25 mouse cellular contexts compared by ENCODE assay signal in the genomic region with DNA sequence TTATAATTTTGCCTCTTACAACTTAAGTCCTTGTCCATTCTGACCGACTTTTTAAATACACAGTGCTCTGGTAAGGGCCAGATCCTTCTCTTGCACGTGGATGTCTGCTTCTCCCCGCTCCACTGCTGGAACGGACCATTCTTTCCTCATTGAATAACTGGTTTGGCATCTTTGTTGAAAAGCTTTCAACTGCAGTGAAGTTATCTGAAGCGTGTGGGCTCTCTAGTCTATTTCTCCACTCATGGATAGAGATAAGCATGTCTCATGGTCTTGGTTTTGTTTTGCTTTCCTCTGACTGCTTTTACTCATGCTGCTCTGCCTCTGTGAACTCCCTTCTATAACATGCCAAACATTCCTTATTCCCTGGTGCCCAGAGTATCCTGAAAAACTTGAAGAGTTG. TPM values are rescaled to one million over a fixed set of nuclear protein-coding genes. Genes with fewer than 3 reads are reported as not detected.
DNase-seq lines count a peak whose midpoint lies in the region; ATAC-seq and TF ChIP-seq lines count a peak whose summit lies in the region.
"Had no signal": no experiment of that assay in that cellular context is flagged by ENCODE, and none has a peak within 500 bp of the region (broad histone marks: within the 10 kb centered on the region; RNA-seq: fewer than 3 reads in every experiment).

No protein-coding gene starts in this region.

- H3K9ac ChIP-seq in heart, embryonic 15.5 days: no peak overlapping the region
- no peak overlapping the region for H3K9ac ChIP-seq in lung, embryonic 15.5 days
- H3K9ac ChIP-seq: hindbrain, embryonic 13.5 days; limb, embryonic 13.5 days had no signal

- H3K27me3 ChIP-seq in heart, embryonic 15.5 days: no peaks in the 10 kb centered on the region
- no peaks in the 10 kb centered on the region for H3K27me3 ChIP-seq in heart, embryonic 10.5 days (ENCODE audit: insufficient read depth, poor library complexity, severe bottlenecking)
- no peaks in the 10 kb centered on the region for H3K27me3 ChIP-seq in lung, embryonic 15.5 days
- H3K27me3 ChIP-seq: limb, embryonic 13.5 days had no signal

- no peak for TF ChIP-seq POLR2A in lung, adult 2 months (IDR thresholded peaks at IDR 0.05; ENCODE audit: borderline replicate concordance, extremely low read depth, low read depth, low read length)

- DNase-seq in heart, adult 11 months: peak; percentile 68
- no peak for DNase-seq in heart, adult 8-10 months (ENCODE audit: low spot score)
- DNase-seq in heart, embryonic 10.5 days (ENCODE audit: low spot score): no peak
- no peak for DNase-seq in lung, adult 2 months
- no peak for DNase-seq in adrenal gland, postnatal 10 days
- no peak for DNase-seq in embryo, embryonic 10.5 days (ENCODE audit: low spot score)
- DNase-seq: adrenal gland, postnatal 25 days; cerebellum, adult 11-12 months; cerebellum, postnatal 14 days; gastrocnemius, postnatal 25 days; kidney, adult 8-10 months; kidney, postnatal 4 days; spleen, adult 18-20 months; thymus, postnatal 14 days had no signal

- H3K4me3 ChIP-seq in heart, embryonic 15.5 days: no peak overlapping the region
- H3K4me3 ChIP-seq in heart, embryonic 10.5 days: no peak overlapping the region
- no peak overlapping the region for H3K4me3 ChIP-seq in lung, embryonic 15.5 days
- H3K4me3 ChIP-seq in lung, adult 2 months (replicated peaks; ENCODE audit: extremely low read depth, low read depth, low read length): no peak overlapping the region
- H3K4me3 ChIP-seq: hindbrain, embryonic 13.5 days; limb, embryonic 13.5 days; midbrain, embryonic 10.5 days had no signal

- no peaks in the 10 kb centered on the region for H3K36me3 ChIP-seq in heart, embryonic 15.5 days
- H3K36me3 ChIP-seq in heart, embryonic 10.5 days: 0 out of 2 replicates have a peak, but pooled peaks cover 5% of the 10 kb centered on the region
- peaks cover 7% of the 10 kb centered on the region; the same call in 1 of the 2 replicates for H3K36me3 ChIP-seq in lung, embryonic 15.5 days
- H3K36me3 ChIP-seq: G1E; hindbrain, embryonic 13.5 days; limb, embryonic 13.5 days; midbrain, embryonic 10.5 days had no signal

- peak overlapping the region; percentile 61; the same call in 1 of the 2 replicates for H3K27ac ChIP-seq in heart, embryonic 15.5 days
- no peak overlapping the region for H3K27ac ChIP-seq in heart, embryonic 10.5 days
- peak overlapping the region; percentile 56 for H3K27ac ChIP-seq in lung, embryonic 15.5 days
- H3K27ac ChIP-seq: hindbrain, embryonic 13.5 days; kidney, postnatal 0 days; limb, embryonic 13.5 days; midbrain, embryonic 10.5 days had no signal

- no peak for TF ChIP-seq CTCF in lung, adult 2 months (IDR thresholded peaks at IDR 0.05; ENCODE audit: insufficient read depth, low read length)

- WGBS in heart, embryonic 15.5 days: 21% methylated on average over 5 of the region's 5 CpGs
- WGBS in heart, embryonic 10.5 days: 23% methylated on average over 5 of the region's 5 CpGs
- WGBS in lung, embryonic 15.5 days: 55% methylated on average over 5 of the region's 5 CpGs
- WGBS in lung, adult 2 months: 62% methylated on average over 5 of the region's 5 CpGs

- H3K4me1 ChIP-seq in heart, embryonic 15.5 days (replicated peaks): peaks cover 16% of the 10 kb centered on the region
- H3K4me1 ChIP-seq in heart, embryonic 10.5 days: peaks cover 16% of the 10 kb centered on the region; the same call in 1 of the 2 replicates
- H3K4me1 ChIP-seq in lung, embryonic 15.5 days: peaks cover 25% of the 10 kb centered on the region
- H3K4me1 ChIP-seq in lung, adult 2 months (ENCODE audit: control insufficient read depth, insufficient read depth, low read length): peaks cover 2% of the 10 kb centered on the region

- H3K4me2 ChIP-seq in heart, embryonic 15.5 days: 0 out of 2 replicates have a peak overlapping the region, but pooled peaks have one; percentile 3
- H3K4me2 ChIP-seq in lung, embryonic 15.5 days: no peak overlapping the region
- H3K4me2 ChIP-seq: hindbrain, embryonic 13.5 days; limb, embryonic 13.5 days; liver, embryonic 11.5 days had no signal

- no peaks in the 10 kb centered on the region for H3K9me3 ChIP-seq in heart, embryonic 15.5 days (replicated peaks)
- no peaks in the 10 kb centered on the region for H3K9me3 ChIP-seq in heart, embryonic 10.5 days
- no peaks in the 10 kb centered on the region for H3K9me3 ChIP-seq in lung, embryonic 15.5 days
- H3K9me3 ChIP-seq: hindbrain, embryonic 13.5 days; limb, embryonic 13.5 days; midbrain, embryonic 10.5 days had no signal

- 0 out of 2 replicates have a peak, but pooled peaks have one; percentile 38 for ATAC-seq in heart, embryonic 15.5 days (replicated peaks; ENCODE audit: insufficient number of reproducible peaks, insufficient read depth, low FRiP score, low read depth)
- ATAC-seq in lung, embryonic 15.5 days (ENCODE audit: borderline replicate concordance, extremely low read depth, low FRiP score, low TSS enrichment): no peak
- ATAC-seq: forebrain, embryonic 14.5 days; intestine, embryonic 16.5 days; midbrain, embryonic 16.5 days had no signal

RNA-seq across cellular contexts. Expression of a gene that starts 4.1 kb away (rescaled TPM):
- total RNA-seq in heart, adult 8-10 months (2022): 1 to 10 TPM in 3 of 4 experiments, under 1 TPM in 1; 0.90 to 1.8 (median 1.3) TPM
- polyA plus RNA-seq in heart, embryonic 15.5 days (2015; fragmentation: Nextera tagmentation; extraction: Ambion mirVana): 1.5 TPM in 2 replicates
- 1.5 and 2.3 TPM in 2 replicates for polyA plus RNA-seq in heart, embryonic 10.5 days (2016; fragmentation: Nextera tagmentation; extraction: Ambion mirVana)
- 4.7 TPM in 2 replicates for polyA plus RNA-seq in lung, embryonic 15.5 days (2015; fragmentation: Nextera tagmentation; extraction: Ambion mirVana)
- 1.0 and 1.1 TPM in 2 replicates for polyA plus RNA-seq in lung, adult 2 months (2012; rRNA removed)
- 1 to 10 TPM; 4.4 to 7.5 TPM for total RNA-seq in adrenal gland, postnatal 10 days (2021)
- total RNA-seq: G1E had no signal
- polyA plus RNA-seq: G1E had no signal

RNA-seq across cellular contexts. Expression of a gene that starts 4.3 kb away (rescaled TPM):
- total RNA-seq in heart, adult 8-10 months (2022): 1 to 10 TPM; 2.4 to 4.3 (median 3.4) TPM
- polyA plus RNA-seq in heart, embryonic 15.5 days (2015; fragmentation: Nextera tagmentation; extraction: Ambion mirVana): 4.3 and 7.9 TPM in 2 replicates
- polyA plus RNA-seq in heart, embryonic 10.5 days (2016; fragmentation: Nextera tagmentation; extraction: Ambion mirVana): 9.0 and 11.1 TPM in 2 replicates
- polyA plus RNA-seq in lung, embryonic 15.5 days (2015; fragmentation: Nextera tagmentation; extraction: Ambion mirVana): 12.3 and 15.0 TPM in 2 replicates
- polyA plus RNA-seq in lung, adult 2 months (2012; rRNA removed): 3.5 and 5.6 TPM in 2 replicates
- total RNA-seq in adrenal gland, postnatal 10 days (2021): 1 to 10 TPM; 9.7 to 9.8 TPM
- total RNA-seq: G1E had no signal
- polyA plus RNA-seq: G1E had no signal
